Mouse (Mus musculus) heart, embryonic 16.5 days (tissue): Measurements from ENCODE around the gene Poc1b. TPM values are rescaled to one million over a fixed set of nuclear protein-coding genes. Genes with fewer than 3 reads are reported as not detected.
A peak's percentile ranks its signal among the peaks of the same experiment; 100 is the strongest.

ENCODE experiments used
- ATAC-seq: fragments of 200-750 bp; cut with Nextera tagmentation; replicated peaks from 2 replicates; pipeline ENCODE4 v1.8.0; 2017; ENCODE audit warnings: moderate number of reproducible peaks; ENCODE audit not compliant: insufficient read depth, low FRiP score; ENCODE audit errors: extremely low read depth
- H3K27ac ChIP-seq: fragments of 300-500 bp; sonication (generic); 2 replicates; pipeline ENCODE4 v1.5.1; 2014; ENCODE audit warnings: mild to moderate bottlenecking, low read length, control low read depth, moderate library complexity
- H3K27me3 ChIP-seq: fragments of 300-500 bp; sonication (generic); 2 replicates; pipeline ENCODE4 v1.6.1; 2014; ENCODE audit warnings: low read length, mixed read lengths; ENCODE audit not compliant: control insufficient read depth, insufficient read depth
- H3K36me3 ChIP-seq: fragments of 300-500 bp; sonication (generic); 2 replicates; pipeline ENCODE4 v1.6.1; 2014; ENCODE audit not compliant: control insufficient read depth, insufficient read depth
- H3K4me1 ChIP-seq: fragments of 300-500 bp; sonication (generic); 2 replicates; pipeline ENCODE4 v1.6.1; 2014; ENCODE audit warnings: low read length, mixed read lengths; ENCODE audit not compliant: control insufficient read depth, insufficient read depth
- H3K4me2 ChIP-seq: fragments of 300-500 bp; sonication (generic); 2 replicates; pipeline ENCODE4 v1.6.1; 2014; ENCODE audit warnings: low read depth, mild to moderate bottlenecking, control low read depth, low read length
- H3K4me3 ChIP-seq: fragments of 300-500 bp; sonication (generic); 2 replicates; pipeline ENCODE4 v1.5.1; 2014; ENCODE audit warnings: mild to moderate bottlenecking, control low read depth, low read length
- H3K9ac ChIP-seq: fragments of 300-500 bp; sonication (generic); 2 replicates; pipeline ENCODE4 v1.6.1; 2014; ENCODE audit warnings: low read length, control low read depth
- H3K9me3 ChIP-seq: fragments of 300-500 bp; sonication (generic); replicated peaks from 2 replicates; pipeline ENCODE4 v1.6.1; 2016; ENCODE audit warnings: low read length; ENCODE audit not compliant: control insufficient read depth
- WGBS: fragments of 180-500 bp; shearing (Covaris S2); extraction: QIAGEN DNeasy Blood & Tissue Kit; methylation state at CpG from one replicate; pipeline ENCODE4 v1.1.7; 2014; 5-methylcytosine and 5-hydroxymethylcytosine counted together
- polyA plus RNA-seq: library from polyadenylated mRNA; unstranded; fragments of >200 nt; fragmentation: Nextera tagmentation; extraction: Ambion mirVana; gene quantifications from 2 replicates; pipeline ENCODE4 v1.2.1, GENCODE M21; 2015

Poc1b gene
- polyA plus RNA-seq, 1 experiment from 2014 or later = 10.0 TPM

DNA sequence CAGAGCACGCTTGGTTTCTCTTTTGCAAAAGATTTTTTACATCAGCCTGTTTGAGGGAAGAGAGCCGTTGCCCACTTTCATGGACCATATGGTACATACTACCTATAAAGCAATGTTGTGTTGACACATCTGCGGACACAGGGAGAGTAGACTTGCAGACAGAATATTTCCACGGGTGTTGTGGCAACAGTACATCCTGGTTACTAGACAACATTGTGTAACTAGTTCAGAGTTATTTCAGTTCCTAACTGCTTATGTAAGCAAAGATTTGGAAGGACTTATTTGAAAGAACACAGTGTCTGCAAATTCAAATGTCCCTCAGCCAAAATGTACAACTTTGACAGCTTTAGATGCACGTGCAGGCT lies 62.9 kb downstream of the Poc1b start:
- Histone ChIP-seq H3K9me3 (no peaks in the 10 kb centered on the region), H3K4me1 (peaks cover 33% of the 10 kb centered on the region), H3K27ac (peak overlapping the region; percentile 70; the same call in 1 of the 2 replicates), H3K4me2 (no peak overlapping the region), H3K9ac (no peak overlapping the region), H3K4me3 (no peak overlapping the region), H3K27me3 (no peaks in the 10 kb centered on the region), H3K36me3 (no peaks in the 10 kb centered on the region)
- ATAC-seq = 0 out of 2 replicates have a peak, but pooled peaks have one; percentile 20
- WGBS = 53% methylated on average over 5 of the region's 5 CpGs

DNA sequence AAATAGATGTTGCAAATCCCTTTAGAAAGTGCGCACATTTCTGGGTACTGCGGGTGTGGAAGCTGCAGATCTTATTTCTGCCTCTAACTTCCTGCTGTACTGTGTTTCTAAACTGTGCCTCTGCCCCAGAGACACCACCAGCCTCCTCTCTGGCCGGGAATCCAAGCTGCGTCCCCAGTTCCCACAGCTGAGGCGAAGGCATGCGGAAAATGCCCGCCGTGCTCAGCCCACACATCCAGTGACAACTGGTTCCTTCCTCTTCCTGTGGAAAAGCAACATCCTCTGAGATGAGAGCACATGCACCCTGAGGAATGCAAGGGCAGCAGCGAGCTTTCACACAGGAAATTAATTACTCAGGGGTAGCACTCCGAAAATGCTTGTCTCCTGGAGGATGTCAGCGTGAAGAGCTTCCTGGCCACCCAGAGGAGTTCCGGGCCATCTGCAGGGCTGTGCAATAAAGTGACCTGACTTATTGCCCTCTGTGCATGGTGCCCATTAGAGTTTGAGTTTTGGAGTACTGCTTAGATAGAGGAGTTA lies 65.2 kb downstream of the Poc1b start:
- peak; percentile 59 for ATAC-seq
- Histone ChIP-seq H3K9ac (peak overlapping the region; percentile 9; the same call in 1 of the 2 replicates), H3K9me3 (no peaks in the 10 kb centered on the region), H3K4me2 (peak overlapping the region; percentile 43), H3K4me3 (peak overlapping the region; percentile 7; the same call in 1 of the 2 replicates), H3K27me3 (no peaks in the 10 kb centered on the region), H3K36me3 (no peaks in the 10 kb centered on the region), H3K27ac (peak overlapping the region; percentile 76), H3K4me1 (peaks cover 24% of the 10 kb centered on the region)
- WGBS = 9% methylated on average over 12 of the region's 12 CpGs

DNA sequence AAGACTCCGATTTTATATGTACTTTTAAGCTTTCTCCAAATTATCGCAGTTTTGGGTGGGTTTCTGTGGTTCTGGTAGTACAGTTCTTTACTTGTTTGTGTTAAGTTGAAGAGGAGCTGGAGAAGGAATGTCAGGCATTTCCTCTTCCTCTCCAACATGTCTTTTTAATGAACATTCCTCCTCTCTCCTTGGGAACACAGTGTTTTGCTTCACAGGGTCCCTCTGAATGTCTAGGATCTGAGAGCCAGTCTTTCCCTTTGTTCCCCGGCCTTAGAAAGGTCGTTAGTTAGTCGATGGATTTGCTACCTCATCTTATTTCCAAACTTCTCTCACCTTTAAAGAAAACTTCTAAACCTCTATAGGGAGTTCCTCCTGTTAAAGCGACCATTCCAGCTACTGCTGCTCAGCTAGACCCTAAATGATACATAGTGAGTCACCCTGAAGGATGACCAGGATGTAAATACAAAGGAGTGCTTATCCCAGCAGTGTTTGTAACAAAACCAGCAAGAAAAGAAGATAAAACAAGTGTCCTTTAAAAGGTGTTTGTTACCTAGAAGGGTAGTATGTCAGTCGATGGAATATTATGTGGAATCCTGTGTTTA lies 66.2 kb downstream of the Poc1b start:
- WGBS = 40% methylated on average over 7 of the region's 7 CpGs
- 0 out of 2 replicates have a peak overlapping the region, but pooled peaks have one; percentile 27 for H3K27ac ChIP-seq
- H3K4me2 ChIP-seq = no peak overlapping the region
- H3K4me3 ChIP-seq = no peak overlapping the region
- H3K4me1 ChIP-seq = peaks cover 24% of the 10 kb centered on the region
- no peaks in the 10 kb centered on the region for H3K36me3 ChIP-seq
- H3K9ac ChIP-seq = no peak overlapping the region
- no peaks in the 10 kb centered on the region for H3K27me3 ChIP-seq
- no peak for ATAC-seq
- H3K9me3 ChIP-seq = peaks cover under 1% of the 10 kb centered on the region

DNA sequence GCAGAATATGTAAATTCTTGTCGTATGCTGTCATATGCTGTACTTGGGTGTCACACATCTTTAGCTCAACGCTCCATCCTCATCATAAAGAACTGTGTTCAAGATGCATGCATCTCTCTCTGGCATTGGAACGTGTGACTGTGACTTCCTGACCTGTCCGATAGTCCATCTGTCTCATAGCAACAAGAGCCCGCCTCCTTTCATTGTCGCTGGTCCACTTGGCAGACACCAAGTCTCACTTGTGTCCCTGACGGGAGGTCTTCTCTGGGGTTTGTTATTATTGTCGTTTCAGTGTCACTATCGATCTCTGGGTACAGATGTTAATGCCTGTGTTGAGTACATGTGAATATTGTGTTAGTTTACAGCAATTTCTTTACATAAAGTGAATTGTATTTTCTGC lies 70.1 kb downstream of the Poc1b start:
- no peak for ATAC-seq
- Histone ChIP-seq H3K27ac (no peak overlapping the region), H3K4me1 (peaks cover 10% of the 10 kb centered on the region), H3K36me3 (0 out of 2 replicates have a peak, but pooled peaks cover 2% of the 10 kb centered on the region), H3K4me3 (no peak overlapping the region), H3K27me3 (no peaks in the 10 kb centered on the region), H3K4me2 (no peak overlapping the region), H3K9ac (no peak overlapping the region), H3K9me3 (peaks cover 5% of the 10 kb centered on the region)
- WGBS = 71% methylated on average over 9 of the region's 9 CpGs

DNA sequence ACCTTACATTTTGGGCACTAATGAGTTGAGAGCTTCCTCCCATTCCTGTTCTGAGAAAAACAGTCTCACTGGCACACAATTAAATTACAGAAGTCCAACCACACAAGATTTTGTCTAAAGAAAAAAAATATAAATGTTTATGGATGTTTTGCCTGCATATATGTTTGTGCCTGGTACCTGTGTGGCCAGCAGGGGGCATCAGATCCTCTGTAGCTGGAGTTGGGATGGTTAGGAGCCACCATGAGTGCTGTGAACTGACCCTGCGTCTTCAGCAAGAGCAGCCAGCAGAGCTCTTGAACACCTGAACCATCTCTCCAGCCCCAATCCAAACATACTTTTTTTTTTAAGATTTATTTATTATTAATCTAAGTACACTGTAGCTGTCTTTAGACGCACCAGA lies 71.3 kb downstream of the Poc1b start:
- no peak for ATAC-seq
- peaks cover 5% of the 10 kb centered on the region for H3K9me3 ChIP-seq
- no peak overlapping the region for H3K4me2 ChIP-seq
- H3K4me3 ChIP-seq = no peak overlapping the region
- 98% methylated on average over 2 of the region's 2 CpGs for WGBS
- H3K36me3 ChIP-seq = 0 out of 2 replicates have a peak, but pooled peaks cover 2% of the 10 kb centered on the region
- no peak overlapping the region for H3K9ac ChIP-seq
- no peaks in the 10 kb centered on the region for H3K27me3 ChIP-seq
- no peaks in the 10 kb centered on the region; the same call in 1 of the 2 replicates for H3K4me1 ChIP-seq
- H3K27ac ChIP-seq = no peak overlapping the region

DNA sequence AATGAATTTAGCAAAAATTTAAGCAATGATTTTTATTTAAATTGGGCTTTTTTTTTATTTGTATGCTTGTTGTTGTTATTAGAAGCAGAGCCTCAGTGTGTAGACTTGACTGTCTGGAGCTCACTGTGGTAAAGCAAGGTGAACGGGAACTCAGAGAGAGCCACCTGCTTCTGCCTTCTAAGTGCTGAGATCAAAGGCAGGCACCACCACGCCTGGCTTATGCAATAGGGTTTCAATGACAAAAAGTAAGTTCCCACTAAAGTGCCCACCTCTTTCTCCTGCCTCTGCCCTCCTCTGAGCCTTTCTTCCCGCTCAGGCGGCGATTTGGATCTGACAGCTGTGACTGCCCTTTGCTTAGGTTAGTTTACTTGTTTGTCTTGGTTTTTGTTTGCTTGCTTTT lies 72.3 kb downstream of the Poc1b start:
- WGBS = 88% methylated on average over 5 of the region's 5 CpGs
- no peak for ATAC-seq
- Histone ChIP-seq H3K4me2 (no peak overlapping the region), H3K4me3 (no peak overlapping the region), H3K9me3 (peaks cover 5% of the 10 kb centered on the region), H3K27me3 (no peaks in the 10 kb centered on the region), H3K4me1 (no peaks in the 10 kb centered on the region), H3K36me3 (0 out of 2 replicates have a peak, but pooled peaks cover 2% of the 10 kb centered on the region), H3K9ac (no peak overlapping the region), H3K27ac (no peak overlapping the region)

DNA sequence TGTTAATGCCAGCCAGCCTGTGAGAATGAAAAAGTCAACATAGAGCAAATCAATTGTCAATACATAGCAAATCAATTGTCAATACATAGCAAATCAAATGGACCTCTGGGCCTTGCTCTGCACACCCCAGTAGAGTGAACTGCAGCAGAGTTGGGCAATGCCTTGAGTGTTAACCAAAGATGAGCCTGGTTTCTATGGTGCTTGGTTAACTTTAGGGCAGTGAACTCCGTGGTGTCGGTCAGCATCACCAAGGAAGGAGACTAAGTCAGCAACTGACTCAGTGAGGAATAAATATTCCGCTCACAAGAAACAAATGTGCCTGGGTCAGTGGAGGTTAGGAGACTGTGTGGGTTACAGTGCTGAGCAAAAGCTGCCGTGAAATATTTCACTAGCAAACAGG lies 72.7 kb downstream of the Poc1b start:
- no peaks in the 10 kb centered on the region for H3K27me3 ChIP-seq
- WGBS = 91% methylated on average over 4 of the region's 4 CpGs
- H3K9ac ChIP-seq = no peak overlapping the region
- H3K9me3 ChIP-seq = peaks cover 5% of the 10 kb centered on the region
- H3K4me1 ChIP-seq = no peaks in the 10 kb centered on the region
- H3K4me3 ChIP-seq = no peak overlapping the region
- H3K4me2 ChIP-seq = no peak overlapping the region
- 0 out of 2 replicates have a peak, but pooled peaks cover 2% of the 10 kb centered on the region for H3K36me3 ChIP-seq
- no peak for ATAC-seq
- H3K27ac ChIP-seq = no peak overlapping the region

DNA sequence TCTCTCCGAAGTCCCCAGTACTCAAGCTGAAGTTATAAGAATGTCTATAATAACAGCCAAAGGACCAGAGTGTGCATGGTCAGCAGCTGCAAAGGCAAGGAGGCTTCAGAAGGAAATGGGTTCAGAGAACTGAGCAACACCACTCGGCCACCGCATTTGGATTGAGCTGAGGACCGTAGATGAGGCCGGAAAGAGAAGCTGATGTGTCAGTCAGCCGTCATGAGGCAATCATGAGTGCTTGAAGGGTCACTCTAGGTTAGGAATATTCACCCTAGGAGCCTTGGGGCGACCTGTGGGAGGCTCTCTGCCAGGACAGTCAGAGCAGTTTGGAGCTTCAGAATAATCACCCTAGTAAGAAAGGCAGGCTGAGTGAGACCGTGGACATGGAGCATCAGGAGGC lies 74.7 kb downstream of the Poc1b start:
- 0 out of 2 replicates have a peak, but pooled peaks cover 2% of the 10 kb centered on the region for H3K36me3 ChIP-seq
- no peak overlapping the region for H3K27ac ChIP-seq
- H3K9ac ChIP-seq = no peak overlapping the region
- no peak overlapping the region for H3K4me3 ChIP-seq
- H3K27me3 ChIP-seq = no peaks in the 10 kb centered on the region
- ATAC-seq = no peak
- no peaks in the 10 kb centered on the region for H3K4me1 ChIP-seq
- WGBS = 86% methylated on average over 8 of the region's 8 CpGs
- H3K4me2 ChIP-seq = no peak overlapping the region
- H3K9me3 ChIP-seq = peaks cover 5% of the 10 kb centered on the region

DNA sequence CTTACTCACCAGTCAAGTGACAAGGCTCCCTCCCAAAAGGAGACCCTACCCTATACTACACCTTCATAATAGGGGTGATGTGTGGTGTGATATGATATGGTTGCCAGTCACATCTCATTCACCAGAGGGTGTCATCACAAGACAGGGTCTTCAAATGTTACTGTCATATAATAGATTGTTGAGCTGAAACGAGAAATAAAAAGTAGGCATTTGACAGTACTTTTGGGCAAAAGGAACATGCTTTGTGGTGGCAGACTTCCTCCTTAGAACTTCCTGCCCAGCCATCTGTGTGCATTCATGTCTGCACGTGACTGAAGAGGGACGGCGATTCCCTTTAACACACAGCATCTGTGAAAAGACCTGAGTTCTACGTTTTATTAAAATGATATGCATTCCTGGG lies 75.3 kb downstream of the Poc1b start:
- 0 out of 2 replicates have a peak, but pooled peaks cover 2% of the 10 kb centered on the region for H3K36me3 ChIP-seq
- no peak overlapping the region for H3K4me3 ChIP-seq
- no peak overlapping the region for H3K27ac ChIP-seq
- no peaks in the 10 kb centered on the region for H3K27me3 ChIP-seq
- no peaks in the 10 kb centered on the region for H3K4me1 ChIP-seq
- no peak overlapping the region for H3K4me2 ChIP-seq
- H3K9ac ChIP-seq = no peak overlapping the region
- peaks cover 5% of the 10 kb centered on the region for H3K9me3 ChIP-seq
- WGBS = 69% methylated on average over 5 of the region's 5 CpGs
- ATAC-seq = no peak
